Mouse (Mus musculus) layer of hippocampus, adult 18-20 months (tissue): ENCODE measurements around the gene Gm48551. TPM values are rescaled to one million over a fixed set of nuclear protein-coding genes. Genes with fewer than 3 reads are reported as not detected.

Source experiments
- DNase-seq, 2 experiments: peaks; one replicate each; pipeline ENCODE4 v3.0.0; 2022; ENCODE audit warnings: low spot score in 2 of 2
- total RNA-seq, 2 experiments: library from RNA; stranded (reverse); gene quantifications; 2 replicates each; pipeline ENCODE4 v1.2.3; 2021

Gm48551 gene
- total RNA-seq, 2 experiments from 2014 or later, result 4.1 to 4.8 TPM

DNA sequence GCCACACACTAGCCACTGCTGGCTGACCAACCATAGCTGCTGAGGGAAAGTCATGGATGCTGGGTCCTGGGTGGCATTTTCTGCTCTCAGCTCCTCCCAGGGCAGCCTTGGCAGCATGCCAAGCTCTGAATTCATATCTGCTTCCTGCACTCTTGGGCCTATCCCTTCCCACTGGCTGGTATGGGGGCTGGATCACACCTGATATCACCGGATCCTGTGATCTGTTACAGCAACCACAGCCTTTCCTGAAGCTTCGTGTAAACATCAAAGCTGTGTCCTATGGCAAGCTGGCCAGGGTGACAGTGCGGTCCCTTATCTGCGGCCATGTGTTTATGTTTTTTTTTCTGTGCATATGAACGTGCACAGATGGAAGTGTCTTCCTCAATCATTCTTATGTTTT lies 2.2 kb upstream of the Gm48551 start:
- DNase-seq, result no peak

DNA sequence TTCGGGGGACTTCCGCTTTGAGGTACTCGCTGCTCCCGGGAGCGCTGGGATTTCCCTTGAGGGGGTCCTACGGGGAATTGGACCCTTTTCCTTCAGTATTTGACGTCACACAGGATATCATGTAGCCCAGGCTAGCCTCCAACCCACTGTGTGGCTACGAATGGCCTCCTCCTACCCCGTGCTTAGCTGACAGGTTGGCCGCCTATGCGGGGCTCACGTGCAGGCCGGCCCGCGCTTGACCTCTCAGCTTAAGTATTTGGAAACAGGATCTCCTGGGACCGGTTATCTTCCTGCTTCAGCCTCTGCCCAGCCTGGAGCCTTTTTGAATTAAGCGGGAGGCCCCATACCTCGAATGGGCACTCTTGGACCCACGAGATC lies 328 bp downstream of the Gm48551 start:
- DNase-seq, result no peak

DNA sequence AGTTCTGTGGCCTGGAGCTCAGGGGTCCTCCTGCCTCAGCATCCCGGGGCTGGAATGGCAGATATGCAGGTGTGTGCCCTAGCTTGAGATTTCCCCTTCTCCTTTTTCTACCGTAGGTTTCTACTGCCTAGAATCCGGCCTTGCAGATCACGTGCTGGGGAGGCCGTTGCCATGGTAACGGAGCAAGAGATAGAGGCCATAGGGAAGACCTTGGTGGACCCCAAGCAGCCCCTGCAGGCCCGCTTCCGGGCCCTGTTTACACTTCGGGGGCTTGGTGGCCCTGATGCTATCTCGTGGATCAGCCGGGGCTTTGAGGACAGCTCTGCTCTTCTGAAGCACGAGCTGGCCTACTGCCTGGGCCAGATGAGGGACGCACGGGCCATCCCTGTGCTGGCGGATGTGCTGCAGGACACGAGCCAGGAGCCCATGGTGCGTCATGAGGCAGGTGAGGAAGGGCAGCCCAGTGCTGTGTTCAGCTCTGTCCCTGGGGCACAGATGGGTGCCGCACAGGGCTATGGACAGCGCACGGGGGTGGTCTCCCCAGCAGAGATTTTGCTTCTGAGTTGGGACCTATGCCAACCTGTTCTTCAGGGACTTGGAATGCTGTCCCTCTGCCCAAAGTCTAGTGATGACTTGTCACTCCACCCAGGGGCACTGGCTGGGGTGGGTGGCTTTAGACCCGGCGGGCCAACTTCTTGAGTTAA lies 1.5 kb downstream of the Gm48551 start:
- DNase-seq, result no peak

DNA sequence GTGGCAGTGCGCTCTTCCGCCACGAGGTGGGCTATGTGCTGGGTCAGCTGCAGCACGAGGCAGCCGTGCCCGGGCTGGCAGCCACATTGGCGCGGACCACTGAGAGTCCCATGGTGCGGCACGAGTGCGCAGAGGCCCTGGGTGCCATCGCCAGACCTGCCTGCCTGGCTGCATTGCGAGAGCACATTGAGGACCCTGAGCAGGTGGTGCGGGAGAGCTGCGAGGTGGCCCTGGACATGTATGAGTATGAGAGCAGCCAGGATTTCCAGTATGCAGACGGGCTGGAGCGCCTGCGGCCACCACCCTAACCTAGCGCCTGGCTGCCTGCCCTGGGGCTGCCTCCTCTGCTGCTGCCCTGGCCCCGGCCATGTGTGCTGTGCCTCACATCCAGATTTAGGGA lies 3.5 kb downstream of the Gm48551 start:
- DNase-seq, result no peak

DNA sequence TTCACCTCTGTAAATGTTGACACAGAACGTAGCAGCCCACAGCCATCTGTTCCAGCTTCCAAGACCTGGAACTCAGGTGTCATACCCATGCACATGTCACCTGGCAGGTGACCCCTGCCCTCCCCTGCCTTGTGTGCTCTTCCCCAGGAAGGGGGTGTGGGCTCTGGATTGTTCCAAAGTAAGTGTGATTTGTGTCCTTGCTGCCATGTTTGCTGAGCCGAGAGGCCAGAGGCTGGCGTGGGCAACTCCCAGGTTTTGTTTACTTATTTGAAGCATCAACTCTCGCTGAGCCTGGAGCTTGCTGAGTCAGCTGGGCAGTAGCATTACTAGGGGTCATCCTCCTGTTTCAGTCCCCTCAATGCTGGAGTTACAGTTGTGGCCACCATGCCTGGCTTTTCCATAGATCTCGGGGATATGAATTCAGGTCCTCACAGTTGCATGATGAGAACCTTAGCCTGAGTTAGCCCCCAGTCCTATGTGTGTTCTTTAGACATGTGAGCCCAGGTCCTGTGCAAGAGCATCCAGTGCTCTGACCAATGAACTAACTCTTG lies 4.3 kb downstream of the Gm48551 start, which contains the start of gene Gm48552:
Gene Gm48552 (plus strand): TSS at position 501 of the 551 bp plus-strand sequence.
- DNase-seq, result no peak

DNA sequence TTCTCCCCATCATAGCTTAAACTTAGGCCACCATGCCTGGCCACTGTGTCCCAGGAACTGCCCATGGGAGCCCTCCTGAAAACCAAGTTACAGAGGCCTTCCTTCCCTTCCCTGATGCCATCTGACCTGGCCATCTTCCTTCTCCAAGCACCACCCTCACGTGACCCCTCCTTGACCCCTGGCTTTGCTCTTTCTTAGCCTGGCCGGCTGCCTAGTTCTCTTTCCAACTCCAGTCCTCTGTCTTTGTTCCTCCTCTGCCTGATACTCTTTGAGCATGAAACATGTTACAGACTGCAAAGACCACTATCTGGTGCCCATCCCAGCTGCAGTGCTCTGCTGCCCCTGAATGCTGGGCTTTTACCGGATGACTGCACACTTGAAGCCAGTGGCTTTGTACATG lies 5.1 kb downstream of the Gm48551 start:
- DNase-seq, result no peak

DNA sequence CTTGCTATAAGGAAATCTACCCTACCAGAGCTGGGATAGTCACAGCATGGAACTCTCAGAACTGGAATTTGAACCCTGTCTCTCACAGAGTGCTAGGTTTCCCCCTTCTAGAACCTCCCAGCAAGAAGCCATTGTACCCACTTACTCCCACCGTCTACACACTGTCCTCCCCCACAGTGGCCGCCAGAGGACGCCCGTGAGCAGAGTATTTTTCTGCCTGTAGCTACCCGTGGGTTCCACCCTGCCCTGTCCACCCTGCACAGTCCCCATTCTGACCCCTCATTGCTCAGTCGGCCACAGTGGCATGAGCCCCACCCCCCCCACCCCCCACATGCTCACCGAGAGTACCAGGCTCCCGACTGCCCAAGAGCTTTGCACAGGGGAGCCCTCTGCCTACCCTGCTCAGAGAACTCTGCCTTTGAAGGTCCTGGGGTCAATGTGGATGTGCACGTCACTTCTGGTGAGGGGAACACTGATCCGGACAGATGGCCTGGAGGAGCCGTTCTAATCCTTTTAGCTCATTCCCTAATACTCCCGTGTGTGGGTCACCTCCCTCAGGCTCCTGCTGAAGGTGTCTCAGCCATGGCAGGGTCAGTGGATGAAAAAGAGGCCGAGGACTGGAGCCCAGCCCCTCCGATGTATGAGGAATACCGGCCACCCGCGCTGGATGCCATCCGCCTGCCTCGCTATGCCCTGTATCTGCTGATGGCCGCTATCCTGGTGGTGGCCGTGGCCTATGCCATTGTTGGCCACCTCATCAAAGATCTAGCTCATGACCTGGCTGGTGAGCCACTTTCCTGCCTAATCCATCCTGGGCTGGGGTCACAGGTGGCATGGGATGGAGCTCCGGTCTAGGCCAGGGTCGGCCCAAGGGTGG lies 5.8 kb downstream of the Gm48551 start:
- DNase-seq, result peak in 1 of 2 experiments; percentile 77

DNA sequence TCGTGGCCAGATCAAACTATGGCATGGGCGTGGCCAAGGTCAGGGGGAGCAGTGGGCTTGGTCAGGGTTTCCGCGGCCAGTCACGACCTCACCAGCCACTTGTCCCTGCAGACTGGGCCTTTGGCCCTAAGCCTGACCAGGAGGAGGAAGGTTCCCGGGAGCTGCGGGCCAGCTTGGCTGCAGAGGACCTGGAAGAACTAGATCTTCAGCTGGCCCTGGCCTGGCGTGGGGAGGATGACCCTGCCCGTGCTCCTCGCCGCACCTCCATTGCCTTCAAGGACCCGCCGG lies 6.4 kb downstream of the Gm48551 start:
- no peak for DNase-seq

DNA sequence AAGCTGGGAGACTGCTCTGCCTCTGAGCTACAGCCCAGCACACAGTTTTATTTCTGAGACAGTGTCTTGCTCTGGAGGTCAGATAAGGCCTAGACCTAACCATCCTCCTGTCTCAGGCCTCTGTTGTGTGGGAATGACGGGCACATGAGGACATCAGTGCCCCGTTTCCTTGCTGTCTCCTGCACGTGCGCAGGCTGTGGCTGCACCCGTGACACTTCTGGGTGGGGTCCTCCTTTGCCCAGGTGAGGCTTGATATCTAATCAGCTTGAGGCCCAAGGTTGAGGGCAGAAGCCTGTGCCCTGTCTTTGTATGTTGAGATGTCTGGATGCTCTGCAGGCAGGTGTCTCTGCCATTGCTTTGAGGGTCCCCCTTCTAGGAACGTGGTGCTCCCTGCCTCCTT lies 8.0 kb downstream of the Gm48551 start:
- no peak for DNase-seq

DNA sequence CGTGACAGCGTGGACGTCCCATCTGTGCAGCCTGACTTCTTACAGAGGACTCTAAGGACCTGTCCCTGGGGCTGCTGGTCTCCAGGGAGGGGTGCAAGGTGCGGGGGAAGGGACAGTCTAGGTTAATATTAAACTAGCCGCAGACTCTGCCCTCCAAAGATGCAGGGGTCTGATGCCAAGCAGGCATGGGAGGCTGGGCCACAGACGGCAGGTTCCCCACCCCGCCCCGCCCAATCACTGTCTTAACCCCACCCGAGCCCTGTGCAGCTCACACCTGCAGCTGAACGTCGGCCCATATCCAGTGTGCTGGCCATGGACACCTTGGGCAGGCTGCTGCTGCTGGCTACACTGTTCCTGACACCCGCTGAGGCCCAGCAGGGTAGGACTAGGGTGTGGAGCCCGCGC lies 8.5 kb downstream of the Gm48551 start, which contains the start of gene Smim24:
Gene Smim24 (plus strand): TSS at position 271 of the 405 bp plus-strand sequence.
- DNase-seq, result no peak

DNA sequence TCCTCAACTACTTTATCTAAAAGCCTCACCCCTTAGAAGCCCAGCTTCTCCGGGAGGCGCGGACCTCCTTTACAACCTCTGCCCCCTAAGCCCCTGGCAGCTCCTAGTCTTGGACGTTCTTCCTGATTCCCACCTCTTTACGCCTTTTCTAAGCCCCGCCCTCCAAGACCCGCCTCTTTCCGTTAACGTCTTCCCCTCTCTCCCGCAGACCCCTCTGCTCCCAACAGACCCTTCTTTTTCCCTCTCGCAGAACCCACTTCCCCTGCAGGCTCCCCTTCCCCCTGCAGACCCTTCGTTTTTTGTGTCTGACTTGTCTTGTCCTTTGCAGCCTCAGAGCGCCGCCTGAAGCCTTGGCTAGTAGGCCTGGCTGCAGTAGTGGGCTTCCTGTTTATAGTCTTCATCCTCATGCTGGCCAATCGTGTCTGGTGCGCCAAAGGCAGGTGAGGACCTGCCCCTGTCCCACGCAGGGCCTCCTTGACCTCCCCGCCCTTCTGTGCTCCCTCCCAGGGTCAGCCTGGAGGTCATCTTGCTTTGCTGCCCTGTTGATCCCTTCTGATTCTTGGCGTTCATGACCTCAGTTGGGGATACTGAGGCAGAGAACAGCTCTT lies 9.3 kb downstream of the Gm48551 start:
- no peak for DNase-seq

DNA sequence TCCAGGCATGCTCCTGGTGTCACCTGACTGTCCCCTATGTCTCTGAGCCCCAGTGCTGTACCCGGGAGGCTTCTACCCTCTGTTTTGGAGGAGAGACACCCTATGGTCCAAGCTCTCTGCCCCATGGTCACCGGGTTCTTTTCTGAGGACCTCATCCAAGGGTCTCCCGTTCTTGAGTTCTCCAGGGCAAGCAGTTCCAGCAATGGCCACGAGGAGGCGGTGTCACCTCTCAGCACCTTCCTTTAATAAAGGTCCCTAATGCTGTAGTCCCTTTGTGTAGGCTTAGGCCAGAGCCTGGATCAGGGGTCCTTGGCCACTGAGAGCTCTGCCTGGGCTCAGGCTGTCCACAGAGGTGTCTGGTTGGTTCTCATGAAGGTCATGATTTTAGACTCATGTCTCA lies 10.9 kb downstream of the Gm48551 start:
- DNase-seq, result peak in 1 of 2 experiments; percentile 77

DNA sequence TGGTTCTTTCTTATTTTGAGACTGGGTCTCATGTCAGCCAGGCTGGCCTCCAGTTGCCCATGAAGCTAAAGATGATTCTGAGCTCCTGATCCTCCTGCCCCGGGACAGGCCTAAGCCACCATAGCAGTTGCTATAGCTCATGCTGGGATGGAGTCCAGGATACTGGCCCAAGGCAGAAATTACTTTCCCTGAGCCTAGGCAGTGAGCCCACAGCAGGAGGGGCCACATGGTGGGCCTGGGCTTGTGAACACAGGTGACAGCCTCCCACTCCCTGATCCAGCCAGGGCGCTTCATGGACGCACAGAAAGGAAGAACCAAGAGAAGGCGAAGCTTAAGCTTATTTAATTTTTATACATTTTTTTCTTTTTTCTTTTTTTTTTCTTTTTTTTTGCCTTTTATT lies 11.6 kb downstream of the Gm48551 start:
- DNase-seq, result no peak

DNA sequence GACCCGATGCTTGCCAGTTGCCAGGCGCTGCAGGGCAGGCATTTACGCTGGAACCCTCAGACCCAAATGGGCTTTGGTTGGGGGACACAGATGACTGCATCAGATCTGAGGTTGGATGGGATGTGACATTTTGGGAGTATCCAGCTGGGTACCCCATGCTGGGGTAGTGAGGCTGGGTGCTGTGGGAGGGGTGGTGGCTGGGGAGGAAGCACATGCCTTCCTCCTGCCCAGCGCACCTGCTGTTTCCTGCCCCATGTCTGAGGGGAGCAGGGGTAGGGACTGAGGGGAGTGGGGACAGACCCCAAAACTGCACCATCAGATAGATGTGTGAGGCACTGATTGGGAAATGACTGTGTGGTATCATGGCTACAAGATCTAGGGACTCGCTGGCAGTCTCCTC lies 12.5 kb downstream of the Gm48551 start:
- no peak for DNase-seq

DNA sequence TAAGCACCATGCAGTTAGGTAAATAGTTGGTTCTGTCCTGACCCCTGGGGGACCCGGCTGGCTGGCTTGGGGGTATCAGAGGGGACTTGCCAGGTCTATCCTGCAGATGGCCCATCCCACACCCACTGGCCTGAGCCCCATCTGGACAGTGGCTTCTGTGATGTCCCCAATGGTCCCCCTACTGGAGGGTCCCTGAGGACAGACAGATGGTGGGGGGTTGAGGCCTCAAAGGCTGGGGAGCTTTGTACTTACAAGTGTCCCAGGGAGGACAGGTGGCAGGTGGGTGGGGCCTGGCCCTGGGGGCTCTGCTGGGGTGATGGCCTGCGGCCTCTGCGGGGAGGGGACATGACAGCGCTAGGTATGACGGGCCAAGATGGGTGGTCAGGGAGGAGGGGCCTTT lies 15.0 kb downstream of the Gm48551 start:
- no peak for DNase-seq

DNA sequence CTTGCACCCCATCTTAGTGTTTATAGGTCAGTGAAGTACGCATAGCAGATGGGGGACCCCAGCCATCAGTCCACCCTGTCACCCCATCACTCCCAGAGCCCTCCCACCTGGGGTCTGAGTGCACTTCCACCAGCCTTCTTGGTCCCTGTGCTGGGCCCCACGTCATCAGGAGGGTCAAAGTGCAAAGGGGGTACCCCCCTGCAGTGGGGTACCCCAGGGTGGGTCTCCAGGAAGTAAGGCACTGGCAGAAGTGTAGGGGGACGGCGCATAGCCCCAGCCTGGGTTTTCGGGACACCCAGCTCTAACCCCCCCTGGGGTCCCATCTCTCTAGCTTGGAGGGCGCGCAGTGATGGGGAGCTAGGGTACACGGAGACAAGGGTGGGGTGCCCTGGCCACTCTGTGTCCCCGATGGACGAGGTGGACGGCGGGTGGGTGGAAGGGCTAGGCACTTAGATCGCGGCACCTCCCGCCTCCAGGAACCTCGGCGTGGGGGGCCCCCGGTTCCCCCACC lies 15.6 kb downstream of the Gm48551 start:
- DNase-seq, result no peak

DNA sequence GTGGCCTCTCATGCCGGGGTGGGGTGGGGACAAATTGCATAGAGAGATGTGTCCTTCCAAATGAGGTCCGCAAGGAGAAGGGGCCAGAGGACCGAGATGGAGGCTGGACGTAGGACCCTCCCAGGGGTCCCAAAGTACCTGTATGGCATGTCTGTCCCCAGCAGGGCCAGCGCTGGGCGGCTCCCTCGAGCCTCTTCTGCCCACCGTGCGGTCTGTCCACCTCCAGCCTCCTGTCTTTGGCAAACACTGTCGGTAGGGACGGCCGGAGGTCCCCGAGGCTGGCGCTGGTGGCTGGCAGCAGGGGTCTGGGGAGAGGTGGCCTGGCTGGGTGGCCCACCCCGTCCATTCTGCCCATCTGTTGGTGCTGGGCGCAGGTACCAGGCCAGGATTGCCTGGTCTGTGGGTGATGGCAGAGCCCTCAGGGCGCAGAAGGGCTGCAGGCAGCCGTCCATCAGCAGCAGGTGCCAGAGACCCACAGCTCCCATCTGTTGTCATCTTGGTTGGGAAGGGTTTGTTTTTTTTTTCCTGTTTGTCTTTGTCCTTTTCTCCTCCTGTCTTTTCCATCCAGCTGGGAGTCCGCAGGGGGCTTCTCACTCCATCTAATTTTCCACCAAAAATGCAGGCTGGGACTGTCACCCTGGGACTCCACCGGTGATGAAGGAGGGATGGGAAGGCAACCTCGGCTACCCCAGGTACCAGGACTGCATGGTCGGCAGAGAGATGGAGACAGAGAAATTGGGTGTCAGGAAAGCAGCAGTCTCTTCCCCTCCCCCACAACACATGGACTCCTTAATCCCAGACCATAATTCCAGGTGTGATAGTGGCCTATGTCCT lies 16.3 kb downstream of the Gm48551 start:
- no peak for DNase-seq

DNA sequence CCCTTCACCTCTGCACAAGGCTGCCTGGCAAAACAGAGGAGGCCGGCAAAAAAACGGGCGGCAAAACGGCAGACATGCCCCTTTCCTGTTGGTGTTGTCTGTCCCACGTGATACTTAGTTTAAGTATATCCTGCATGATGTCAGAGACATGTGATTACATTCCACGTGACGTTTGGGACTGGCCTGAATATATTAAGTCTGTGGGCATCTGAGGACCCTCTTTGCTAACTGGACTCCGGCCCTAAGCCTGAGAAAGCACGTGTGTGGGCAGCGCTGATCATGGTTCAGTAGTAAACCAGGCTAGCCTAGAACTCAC lies 16.9 kb downstream of the Gm48551 start:
- DNase-seq, result no peak

DNA sequence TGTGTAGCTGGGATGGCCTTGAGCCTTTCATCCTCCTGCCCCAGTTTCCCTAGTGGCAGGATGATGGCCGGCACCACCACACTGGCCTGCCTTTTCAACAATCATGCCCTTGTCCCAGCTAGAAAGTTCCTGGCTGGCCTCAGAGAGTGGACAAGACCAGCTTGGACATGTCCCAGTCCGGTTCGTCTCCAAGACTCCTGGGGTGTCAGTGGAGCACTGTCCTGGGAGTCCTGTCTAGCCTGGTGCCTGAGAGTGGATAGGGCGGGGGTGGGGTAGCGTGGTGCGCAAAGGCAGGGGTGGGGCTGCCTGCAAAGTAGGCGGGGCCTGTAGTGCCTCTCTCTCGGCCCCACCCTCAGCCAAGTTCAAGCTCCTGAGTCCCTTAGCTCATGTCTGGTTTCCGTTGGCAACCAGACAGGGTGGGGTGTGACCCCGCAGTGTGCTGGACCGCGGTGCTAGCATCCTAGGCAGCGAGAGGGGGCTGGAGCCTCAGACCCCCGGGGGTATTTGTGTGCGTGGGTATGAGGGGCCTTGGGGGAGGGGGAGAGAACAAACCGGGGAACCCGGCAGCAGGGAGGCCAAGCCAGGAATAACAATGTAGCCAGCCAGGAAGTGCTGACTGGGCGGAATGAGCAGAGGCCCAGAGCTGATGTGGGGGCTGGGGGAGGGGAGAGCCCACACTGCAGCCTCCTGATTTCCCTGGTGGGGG lies 17.4 kb downstream of the Gm48551 start:
- peak in 1 of 2 experiments; percentile 60 for DNase-seq

DNA sequence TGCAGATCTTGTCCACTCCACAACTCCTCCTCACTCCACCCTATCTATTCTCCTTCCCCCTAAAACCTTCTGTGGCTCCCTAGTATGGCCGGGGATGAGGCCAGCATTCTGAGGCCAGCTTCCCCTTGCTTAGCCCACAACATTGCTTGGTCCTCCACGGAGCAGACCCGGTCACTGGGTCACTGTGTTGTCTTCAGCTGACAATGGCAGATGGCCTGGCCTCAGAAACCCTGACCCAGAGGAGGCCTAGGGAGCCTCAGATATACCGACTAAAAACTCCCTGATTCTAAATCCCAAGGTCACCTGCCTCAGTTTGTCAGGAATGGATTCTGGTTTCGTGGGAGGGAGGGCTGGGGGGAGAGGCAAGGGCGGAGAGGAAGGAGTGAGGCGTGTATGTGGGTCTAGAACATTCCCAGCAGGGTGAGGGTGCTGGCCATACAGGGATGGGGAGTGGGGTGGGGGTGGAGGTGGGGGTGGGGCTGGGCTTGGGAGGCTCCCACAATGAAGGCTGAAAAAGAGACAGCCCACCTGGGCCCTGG lies 18.0 kb downstream of the Gm48551 start:
- DNase-seq, result no peak
